Mouse (Mus musculus) CH12.LX (cell line): ENCODE results near the gene Sema3b.

ENCODE experiments used
- CTCF ChIP-seq, 2 experiments: IDR thresholded peaks in 1 of 2; conservative IDR thresholded peaks in 1 of 2; 2 replicates each; pipeline ENCODE4 v1.5.1; 2011 to 2012; ENCODE audit warnings: low read depth in 2 of 2, low read length in 2 of 2, improper control_type of control experiment in 1 of 2, inconsistent platforms in 1 of 2, mild to moderate bottlenecking in 1 of 2, moderate library complexity in 1 of 2
- EP300 ChIP-seq: IDR thresholded peaks from 2 replicates; pipeline ENCODE4 v1.6.1; 2011; ENCODE audit warnings: low read length, improper control_type of control experiment
- HCFC1 ChIP-seq: IDR thresholded peaks from 2 replicates; pipeline ENCODE4 v1.6.1; 2012; ENCODE audit warnings: low read depth, mild to moderate bottlenecking, inconsistent platforms, low read length, improper control_type of control experiment
- KAT2A ChIP-seq: IDR thresholded peaks from 2 replicates; pipeline ENCODE4 v1.6.1; 2012; ENCODE audit warnings: low read length, improper control_type of control experiment, inconsistent platforms; ENCODE audit not compliant: insufficient replicate concordance
- POLR2A ChIP-seq: IDR thresholded peaks from 2 replicates; pipeline ENCODE4 v1.6.1; 2011; ENCODE audit warnings: low read depth, mild to moderate bottlenecking, improper control_type of control experiment, low read length
- POLR2AphosphoS2 ChIP-seq: IDR thresholded peaks from 2 replicates; pipeline ENCODE4 v1.6.1; 2011; ENCODE audit warnings: low read depth, low read length, improper control_type of control experiment
- ZMIZ1 ChIP-seq: IDR thresholded peaks from 2 replicates; pipeline ENCODE4 v1.6.1; 2012; ENCODE audit warnings: low read depth, mild to moderate bottlenecking, inconsistent platforms, low read length, improper control_type of control experiment

DNA sequence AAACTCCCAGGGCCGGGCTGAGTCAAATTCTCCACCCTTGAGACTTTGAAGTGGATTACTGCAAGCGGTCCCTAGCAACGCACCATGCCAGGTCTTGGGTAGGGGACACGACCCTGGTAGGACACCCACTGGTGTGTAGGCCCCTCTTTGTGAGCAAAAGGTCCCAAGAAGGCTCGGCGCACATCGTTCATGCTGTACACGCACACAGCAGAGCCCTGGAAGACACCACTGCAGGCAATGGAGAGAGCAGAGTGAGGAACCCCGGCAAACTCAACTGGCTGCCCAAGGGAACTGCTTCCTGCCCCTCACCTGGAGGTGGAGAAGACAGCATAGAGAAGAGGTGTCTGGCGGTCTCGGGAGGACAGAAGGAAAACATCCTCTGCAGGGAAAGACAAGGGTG, 7.8 kb downstream of the Sema3b start:
- TF ChIP-seq ZMIZ1 (no peak), POLR2AphosphoS2 (no peak), EP300 (no peak), KAT2A (no peak), HCFC1 (no peak), POLR2A (no peak), CTCF (conservative IDR thresholded peaks at IDR 0.05 in 1 of 2, IDR thresholded peaks at IDR 0.05 in 1 of 2; ENCODE audit: low read depth in 2 of 2, low read length in 2 of 2) (no peak)
